Mouse (Mus musculus) brain, embryonic 14.5 days (tissue): ENCODE results near the gene Armc9. TPM values are rescaled to one million over a fixed set of nuclear protein-coding genes. Genes with fewer than 3 reads are reported as not detected.

ENCODE experiments used
- DNase-seq: peaks from one replicate; pipeline ENCODE4 v3.0.0-alpha.2; 2011; ENCODE audit warnings: low read depth
- CTCF ChIP-seq: fragments of 200-500 bp; IDR thresholded peaks from 2 replicates; pipeline ENCODE4 v1.5.1; 2012; ENCODE audit warnings: inconsistent platforms, mild to moderate bottlenecking, moderate library complexity, borderline replicate concordance; ENCODE audit not compliant: insufficient read depth, insufficient read length; ENCODE audit errors: extremely low read depth
- POLR2A ChIP-seq: fragments of 200-500 bp; IDR thresholded peaks from 2 replicates; pipeline ENCODE4 v1.6.1; 2012; ENCODE audit warnings: mild to moderate bottlenecking, inconsistent platforms, borderline replicate concordance; ENCODE audit not compliant: poor library complexity, insufficient read depth, insufficient read length, severe bottlenecking; ENCODE audit errors: extremely low read depth
- polyA plus RNA-seq: library from polyadenylated mRNA; depleted of rRNA; stranded (reverse); fragments of >200 nt; gene quantifications from 2 replicates; pipeline ENCODE4 v1.2.3, GENCODE M21; 2012; rRNA removed

Armc9 gene
- polyA plus RNA-seq, result 22.4 and 23.9 TPM in 2 replicates

DNA sequence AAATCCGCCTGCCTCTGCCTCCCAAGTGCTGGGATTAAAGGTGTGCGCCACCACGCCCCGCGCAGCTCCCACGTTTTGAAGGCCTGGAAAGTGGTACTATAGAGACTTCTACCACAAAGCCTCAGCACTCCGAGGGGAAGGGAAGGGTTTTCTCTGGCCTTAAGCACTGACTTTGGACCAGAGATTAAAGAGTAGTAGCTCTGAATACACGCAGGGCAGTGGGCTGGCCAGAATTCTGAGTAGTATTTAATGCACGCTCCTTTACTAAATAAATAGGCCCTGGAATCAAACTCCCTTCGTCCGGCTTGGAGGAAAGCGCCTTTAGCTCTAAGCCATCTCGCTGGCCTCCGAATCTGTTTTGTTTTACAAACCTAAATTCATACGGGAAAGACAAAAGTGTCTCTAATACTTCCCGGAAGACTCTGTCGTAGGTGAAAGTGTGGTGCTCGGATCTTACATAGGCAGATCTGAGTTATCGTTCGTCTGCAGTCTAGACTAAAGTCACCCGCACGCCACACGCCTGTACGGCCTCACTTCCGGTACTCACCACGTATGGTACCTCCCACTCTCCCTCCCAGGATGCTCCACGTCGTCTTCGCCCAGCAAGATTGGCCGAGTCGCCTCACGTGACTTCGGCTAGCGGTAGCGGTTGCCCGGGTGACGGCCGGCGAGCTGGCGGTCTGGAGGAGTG is at the start of gene Armc9:
Armc9 (plus strand) TSS at position 648 of the 691 bp plus-strand sequence.
- no peak for TF ChIP-seq CTCF
- TF ChIP-seq POLR2A, result peak; percentile 82; the same call in 1 of the 2 replicates
- DNase-seq, result peak; percentile 99

DNA sequence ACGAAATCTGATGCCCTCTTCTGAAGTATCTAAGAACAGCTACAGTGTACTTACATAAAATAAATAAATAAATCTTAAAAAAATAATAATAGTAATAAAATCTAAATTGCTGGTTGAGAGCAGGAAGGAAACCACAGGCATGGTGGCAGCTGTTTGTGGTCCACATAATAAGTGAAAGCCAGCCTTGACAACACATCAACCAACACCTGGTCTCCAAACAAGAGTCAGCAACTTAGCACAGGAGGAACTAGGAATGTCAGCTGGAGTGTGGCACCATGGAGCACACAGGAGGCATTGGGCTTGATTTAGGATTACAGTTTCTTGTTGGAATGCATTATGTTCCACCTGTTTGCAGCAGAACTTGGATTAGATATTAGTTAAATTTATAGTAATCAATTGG is 49.5 kb upstream of the Armc9 start:
- no peak for TF ChIP-seq CTCF
- TF ChIP-seq POLR2A, result no peak
- DNase-seq, result no peak

DNA sequence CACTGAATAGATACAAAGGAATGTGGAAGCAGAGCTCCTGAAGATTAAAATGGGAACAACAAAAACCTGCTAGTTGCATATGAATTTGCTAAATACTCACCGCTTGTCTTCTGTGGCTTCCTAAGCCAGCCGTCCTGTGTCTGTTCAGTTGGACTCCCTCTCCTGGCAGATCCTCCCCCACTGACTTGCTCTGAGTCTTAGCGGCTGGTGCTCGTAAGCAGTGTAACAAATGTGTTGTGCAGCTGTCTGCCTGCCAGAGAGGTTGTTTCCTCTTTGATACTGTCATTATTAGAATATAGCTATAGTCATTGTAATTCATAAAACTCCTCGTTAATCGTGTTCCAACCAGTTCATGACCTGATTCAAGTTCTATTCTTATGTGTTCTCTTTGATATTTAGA is 42.8 kb upstream of the Armc9 start, which contains the start of gene Htr2b:
Htr2b (minus strand) TSS at position 192 of the 400 bp plus-strand sequence.
- DNase-seq, result peak; percentile 42
- TF ChIP-seq CTCF, result no peak
- TF ChIP-seq POLR2A, result no peak

DNA sequence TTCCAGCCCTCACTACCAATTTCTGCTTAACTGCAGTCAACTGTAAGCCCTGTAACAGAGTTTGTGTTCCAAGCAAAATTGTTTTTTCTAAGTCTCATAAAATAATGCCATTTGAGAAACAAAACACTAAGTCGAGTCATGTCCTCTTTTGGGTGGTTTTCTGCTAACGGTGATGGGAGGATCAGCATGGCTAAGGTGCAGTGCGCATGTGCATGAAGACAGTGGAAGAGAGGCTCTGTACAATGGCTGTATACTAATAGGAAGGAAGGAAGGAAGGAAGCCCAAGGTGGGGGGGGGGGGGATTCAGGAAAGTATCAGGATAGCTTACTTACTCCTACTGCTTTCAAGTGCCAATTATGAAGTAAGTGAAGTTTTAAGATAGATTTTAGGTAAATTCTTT is 40.4 kb upstream of the Armc9 start:
- no peak for DNase-seq
- TF ChIP-seq POLR2A (no peak), CTCF (no peak)

DNA sequence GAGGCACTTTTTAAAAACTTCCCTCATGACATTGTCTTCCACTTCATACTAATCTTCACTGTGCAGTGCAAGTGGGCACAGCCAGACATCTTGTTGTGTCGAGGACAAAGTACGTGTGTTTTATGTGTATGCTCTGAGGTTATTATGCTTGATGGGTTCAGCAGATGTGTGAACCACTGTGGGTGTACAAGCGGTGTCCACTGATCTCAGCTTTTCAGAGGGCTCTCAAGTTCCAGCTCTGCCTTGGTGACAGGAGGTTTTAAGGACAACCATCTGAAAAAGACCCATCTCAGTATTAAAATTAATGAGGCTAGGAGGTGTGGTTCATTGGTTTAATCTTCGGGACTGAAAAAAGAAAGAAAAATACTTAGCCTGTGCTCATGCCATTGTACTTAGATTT is 35.0 kb upstream of the Armc9 start:
- DNase-seq, result no peak
- TF ChIP-seq CTCF (no peak), POLR2A (no peak)

DNA sequence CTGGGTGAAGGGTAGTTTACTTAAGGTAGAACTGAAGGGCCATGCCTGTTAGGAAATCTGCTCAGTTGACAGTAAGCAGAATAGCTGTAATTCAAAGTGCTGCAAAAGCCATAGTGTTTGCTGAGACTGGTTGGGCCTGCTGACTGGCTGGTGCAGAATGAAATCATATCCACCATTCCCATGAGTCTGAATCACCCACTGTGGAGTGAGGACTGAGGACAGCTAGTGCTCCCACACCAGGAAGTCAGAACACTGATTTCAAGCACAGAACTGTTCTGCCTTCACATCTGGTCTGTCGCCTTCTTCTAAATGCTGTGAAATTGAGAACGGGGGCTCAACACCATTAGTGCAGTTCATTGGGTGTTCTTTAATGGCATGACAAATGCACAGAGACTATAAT is 28.5 kb upstream of the Armc9 start:
- no peak for DNase-seq
- TF ChIP-seq POLR2A (no peak), CTCF (no peak)

DNA sequence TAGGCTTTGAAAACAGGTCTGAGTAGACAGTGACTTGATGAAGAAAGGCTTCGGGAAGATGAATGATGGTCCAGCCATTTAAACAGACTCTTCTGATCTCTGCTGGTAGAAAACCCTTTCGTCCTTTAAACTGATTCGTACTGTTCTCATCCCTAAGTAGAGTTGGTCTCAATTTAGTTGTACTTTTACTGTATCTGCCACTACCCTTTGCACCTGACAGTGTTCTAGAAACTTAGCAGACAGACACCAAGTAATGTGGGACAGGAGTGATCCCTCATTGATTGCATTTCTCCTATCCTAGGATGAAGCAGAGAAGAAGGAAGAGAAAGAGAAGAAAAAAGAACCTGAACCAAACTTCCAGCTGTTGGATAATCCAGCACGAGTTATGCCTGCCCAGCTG is 21.2 kb upstream of the Armc9 start, which contains the start of gene Gm21972:
Gm21972 (plus strand) TSS at position 301 of the 400 bp plus-strand sequence.
- no peak for DNase-seq
- TF ChIP-seq POLR2A (no peak), CTCF (no peak)

DNA sequence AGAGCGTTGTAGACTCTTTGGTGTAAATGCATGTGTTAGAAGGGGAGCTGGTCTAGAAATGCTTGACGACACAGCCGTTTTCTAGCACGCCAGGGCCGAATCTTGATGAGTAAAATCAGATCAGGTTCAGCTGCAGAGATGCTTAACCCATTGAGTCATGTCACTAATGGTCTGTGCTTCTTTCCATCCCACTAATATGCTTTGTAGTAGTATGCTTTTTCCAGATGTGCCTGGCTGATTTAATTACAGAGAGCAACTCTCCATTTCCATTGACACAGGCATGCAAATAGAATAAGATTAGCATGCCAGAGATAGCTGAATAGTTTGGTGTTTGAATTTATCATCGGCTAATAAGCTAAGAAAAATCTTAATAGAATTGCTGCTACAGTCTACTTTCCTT is 19.3 kb upstream of the Armc9 start:
- TF ChIP-seq POLR2A (no peak), CTCF (no peak)
- DNase-seq, result no peak

DNA sequence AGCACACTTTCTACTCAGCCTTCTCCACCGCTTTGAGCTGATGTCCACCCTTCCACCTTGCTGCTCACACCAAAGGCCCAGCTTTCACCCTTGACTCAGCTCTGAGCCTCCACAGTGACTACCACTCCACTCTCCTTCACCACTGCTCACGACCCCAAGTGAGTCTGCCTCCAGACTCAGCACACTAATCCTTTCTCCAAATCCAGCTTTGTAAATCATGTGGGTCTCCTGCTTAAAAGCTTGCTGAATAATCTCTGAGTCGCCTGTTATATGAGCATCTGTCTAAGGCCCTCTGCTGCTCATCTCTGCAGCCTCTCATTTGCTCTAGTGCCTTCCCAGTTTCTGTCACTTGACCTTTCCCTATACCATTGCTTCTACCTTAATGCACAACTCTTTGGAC is 13.5 kb upstream of the Armc9 start:
- no peak for TF ChIP-seq CTCF
- TF ChIP-seq POLR2A, result no peak
- no peak for DNase-seq

DNA sequence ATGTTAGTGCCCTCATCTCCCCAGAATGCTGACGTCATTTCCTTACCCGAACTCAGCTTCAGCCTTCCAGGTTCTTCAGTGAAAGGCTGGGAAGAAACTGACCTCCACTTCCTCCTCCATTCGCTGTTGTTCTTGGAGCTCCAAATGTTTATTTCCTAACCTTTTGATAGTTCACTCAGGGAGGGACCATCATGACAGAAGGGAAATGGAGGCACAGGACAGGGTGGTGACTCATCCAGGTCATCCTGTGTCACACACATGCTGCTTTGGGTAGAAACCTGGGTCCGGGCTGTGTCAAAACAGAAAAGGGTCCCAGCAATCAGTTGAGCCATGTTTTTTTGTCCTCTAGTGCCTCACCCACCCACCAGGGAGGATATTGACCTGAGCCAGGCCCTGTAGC is 11.4 kb upstream of the Armc9 start:
- no peak for TF ChIP-seq POLR2A
- TF ChIP-seq CTCF, result no peak
- DNase-seq, result no peak

DNA sequence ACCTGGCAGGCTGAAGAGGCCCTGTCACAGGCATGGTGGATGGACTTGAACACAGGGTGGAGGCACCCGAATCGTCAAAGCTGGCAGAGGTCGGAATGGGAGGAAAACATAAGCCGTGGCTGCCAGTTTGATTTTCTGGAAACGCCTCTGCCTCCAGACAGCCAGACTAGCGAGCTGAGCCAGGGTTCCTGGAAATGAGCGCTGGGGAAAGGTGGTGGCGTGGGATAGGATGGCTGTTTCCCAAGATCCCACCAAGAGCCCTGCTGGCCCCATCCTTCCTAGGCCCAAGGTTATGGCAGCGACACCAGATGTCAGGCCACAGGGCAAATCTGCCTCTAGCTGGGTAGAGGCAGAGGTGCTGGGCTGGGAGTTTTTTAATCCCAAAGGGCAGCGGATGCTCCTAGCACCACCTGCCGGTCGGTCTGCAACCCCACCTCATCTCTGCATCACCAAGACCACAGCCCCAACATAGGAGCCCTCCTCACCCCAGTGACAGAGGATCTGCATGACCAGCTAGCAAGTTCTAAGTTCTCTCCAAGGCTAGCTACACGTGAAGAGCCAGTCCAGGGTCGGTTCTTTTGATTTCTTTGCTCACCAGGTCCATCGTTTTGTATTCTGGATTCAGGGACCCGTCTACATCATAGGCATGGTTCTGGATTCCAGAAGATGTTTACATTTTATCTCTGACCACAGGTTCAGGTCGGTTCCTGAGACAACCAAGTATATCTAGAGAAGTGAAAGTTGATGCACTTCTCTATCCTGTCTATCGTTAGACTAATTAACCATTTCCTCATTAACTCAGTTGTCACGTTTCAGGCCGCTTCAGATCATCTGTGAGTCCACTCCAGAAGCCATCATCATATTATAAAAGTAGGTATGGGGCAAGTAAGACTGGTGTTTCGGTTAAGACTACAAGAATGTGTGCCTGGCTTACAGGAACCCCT is 10.3 kb upstream of the Armc9 start:
- DNase-seq, result no peak
- TF ChIP-seq POLR2A, result no peak
- TF ChIP-seq CTCF, result peak; percentile 13; the same call in 1 of the 2 replicates
